Mouse (Mus musculus) thymus, postnatal 10 days (tissue): ENCODE results near the gene Polr2e.

Source experiments
- DNase-seq, 2 experiments: peaks; one replicate each; pipeline ENCODE4 v3.0.0; 2021; ENCODE audit warnings: low spot score in 2 of 2

Polr2e gene

GRCm38 (mm10) chr10:80035686-80036085, 3.9 kb downstream of the Polr2e start:
- no peak for DNase-seq

GRCm38 (mm10) chr10:80035148-80035547, 4.4 kb downstream of the Polr2e start:
- no peak for DNase-seq

GRCm38 (mm10) chr10:80033511-80034391, 5.8 kb downstream of the Polr2e start:
- no peak for DNase-seq

GRCm38 (mm10) chr10:80032799-80033480, 6.7 kb downstream of the Polr2e start:
- no peak for DNase-seq

GRCm38 (mm10) chr10:80030736-80031135, 8.9 kb downstream of the Polr2e start:
- DNase-seq: no peak

GRCm38 (mm10) chr10:80030191-80030590, 9.4 kb downstream of the Polr2e start:
- DNase-seq: no peak

GRCm38 (mm10) chr10:80028521-80028846, 11.1 kb downstream of the Polr2e start:
- DNase-seq: no peak

GRCm38 (mm10) chr10:80027681-80028520, 11.7 kb downstream of the Polr2e start:
- DNase-seq: no peak

- DNase-seq: peak in 1 of 2 experiments; percentile 30
Observed at GRCm38 (mm10) chr10:80025889-80026288, 13.7 kb downstream of the Polr2e start.

GRCm38 (mm10) chr10:80025463-80025862, 14.1 kb downstream of the Polr2e start:
- DNase-seq: no peak

GRCm38 (mm10) chr10:80025044-80025347, 14.6 kb downstream of the Polr2e start:
- peak in 1 of 2 experiments; percentile 31 for DNase-seq

GRCm38 (mm10) chr10:80024229-80025043, 15.2 kb downstream of the Polr2e start:
- DNase-seq: peak; percentile 79

GRCm38 (mm10) chr10:80023758-80024157, 15.8 kb downstream of the Polr2e start:
- DNase-seq: no peak

- DNase-seq: peak in 1 of 2 experiments; percentile 20
Observed at GRCm38 (mm10) chr10:80022806-80023205, 16.8 kb downstream of the Polr2e start.

- peak in 1 of 2 experiments; percentile 52 for DNase-seq
Observed at GRCm38 (mm10) chr10:80022164-80022563, 17.4 kb downstream of the Polr2e start.

GRCm38 (mm10) chr10:80021320-80021641, 18.3 kb downstream of the Polr2e start:
- no peak for DNase-seq

GRCm38 (mm10) chr10:80020603-80021319, 18.8 kb downstream of the Polr2e start:
- DNase-seq: no peak

GRCm38 (mm10) chr10:80020191-80020590, 19.4 kb downstream of the Polr2e start:
- DNase-seq: no peak

GRCm38 (mm10) chr10:80019471-80020131, 20.0 kb downstream of the Polr2e start:
- no peak for DNase-seq

- peak; percentile 51 to 58 for DNase-seq
Observed at GRCm38 (mm10) chr10:80018739-80019297, 20.8 kb downstream of the Polr2e start.
